Mouse (Mus musculus): ENCODE measurements at regions not wholly inside any gene's neighbourhood (a gene's known extent, or its start where the extent isn't known, plus 50 kb on each side); places are given as distances from the start of the nearest gene placed in this dataset.

DNA sequence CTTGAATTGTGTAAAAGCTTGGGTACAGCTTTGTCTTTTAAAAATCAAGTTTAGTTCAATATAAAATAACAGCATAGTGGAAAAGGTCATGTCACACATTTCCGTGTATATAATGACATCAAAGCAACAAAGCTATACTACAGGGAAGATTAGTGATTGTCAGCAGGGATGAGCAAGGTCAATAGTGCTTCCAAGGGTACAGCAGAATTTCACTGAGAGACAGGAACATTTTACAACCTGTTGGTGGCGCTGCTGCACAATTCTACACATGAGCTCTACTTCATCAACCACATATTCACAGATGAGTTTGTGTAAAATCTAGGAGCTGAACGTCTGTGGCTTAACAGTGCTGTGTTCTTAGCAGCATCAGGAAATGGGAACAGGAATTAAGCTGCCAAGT is 74.3 kb upstream of the A2m start:
- H3K36me3 ChIP-seq (ENCODE audit: insufficient read depth, low read length), result no peaks in the 10 kb centered on the region
- H3K9me3 ChIP-seq (ENCODE audit: low read length), result peaks cover 6% of the 10 kb centered on the region
- no peaks in the 10 kb centered on the region for H3K27me3 ChIP-seq (ENCODE audit: insufficient read depth, low read length)
- H3K4me3 ChIP-seq (replicated peaks; ENCODE audit: low read length), result no peak overlapping the region
- no peak for TF ChIP-seq NANOG (IDR thresholded peaks at IDR 0.05; ENCODE audit: borderline replicate concordance, low read length)
- TF ChIP-seq CTCF (conservative IDR thresholded peaks at IDR 0.05; ENCODE audit: low read length), result peak; percentile 39
- H3K4me1 ChIP-seq (replicated peaks; ENCODE audit: low read depth, low read length), result no peaks in the 10 kb centered on the region

DNA sequence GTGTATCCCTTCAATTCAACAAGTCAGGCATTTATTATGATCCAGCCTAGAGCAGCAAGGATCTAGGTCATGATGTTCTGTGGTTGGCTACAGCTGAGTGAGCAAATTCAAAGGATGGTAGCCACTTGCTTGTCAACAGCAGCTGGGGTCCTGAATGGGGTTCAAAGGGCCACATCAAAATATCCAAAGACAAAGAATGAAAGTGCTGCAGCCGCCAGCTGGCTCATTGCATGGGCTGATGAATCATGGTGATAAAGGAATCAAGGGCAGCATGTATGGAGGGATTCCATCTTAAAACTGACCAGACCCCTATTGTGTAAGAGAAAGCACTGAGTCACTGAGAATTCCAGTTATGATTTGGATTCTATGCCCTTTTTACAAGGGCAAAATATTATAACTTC is 74.8 kb upstream of the A2m start:
- Histone ChIP-seq H3K36me3 (ENCODE audit: insufficient read depth, low read length) (no peaks in the 10 kb centered on the region), H3K4me3 (replicated peaks; ENCODE audit: low read length) (no peak overlapping the region), H3K4me1 (replicated peaks; ENCODE audit: low read depth, low read length) (no peaks in the 10 kb centered on the region), H3K27me3 (ENCODE audit: insufficient read depth, low read length) (no peaks in the 10 kb centered on the region), H3K9me3 (ENCODE audit: low read length) (peaks cover 6% of the 10 kb centered on the region)
- TF ChIP-seq POU5F1 (IDR thresholded peaks at IDR 0.05; ENCODE audit: borderline replicate concordance, low read length) (no peak), CTCF (conservative IDR thresholded peaks at IDR 0.05; ENCODE audit: low read length) (no peak), NANOG (IDR thresholded peaks at IDR 0.05; ENCODE audit: borderline replicate concordance, low read length) (no peak)

DNA sequence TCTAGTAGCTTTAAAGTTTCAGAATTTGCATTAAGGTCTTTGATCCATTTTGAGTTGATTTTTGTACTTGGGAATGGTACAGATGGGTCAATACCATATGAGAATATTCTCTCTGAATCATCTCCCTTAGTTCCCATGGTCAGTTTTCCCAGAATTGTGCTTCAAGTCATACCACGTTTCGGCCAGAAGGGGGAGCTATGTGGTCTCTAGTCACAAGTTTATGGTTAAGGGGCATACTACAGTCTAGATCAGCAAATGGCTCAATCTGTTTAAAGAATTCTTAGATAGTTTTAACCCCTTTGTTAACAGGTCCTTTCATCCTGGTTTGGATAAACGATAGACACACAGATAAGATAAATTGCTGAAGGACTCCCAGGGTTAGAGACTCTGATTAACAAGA is 78.7 kb upstream of the A2m start:
- Histone ChIP-seq H3K27me3 (ENCODE audit: insufficient read depth, low read length) (no peaks in the 10 kb centered on the region; the same call in 1 of the 2 replicates), H3K4me1 (replicated peaks; ENCODE audit: low read depth, low read length) (no peaks in the 10 kb centered on the region), H3K36me3 (ENCODE audit: insufficient read depth, low read length) (no peaks in the 10 kb centered on the region), H3K9me3 (ENCODE audit: low read length) (no peaks in the 10 kb centered on the region), H3K4me3 (replicated peaks; ENCODE audit: low read length) (no peak overlapping the region)
- no peak for TF ChIP-seq NANOG (IDR thresholded peaks at IDR 0.05; ENCODE audit: borderline replicate concordance, low read length)
- TF ChIP-seq POU5F1 (IDR thresholded peaks at IDR 0.05; ENCODE audit: borderline replicate concordance, low read length), result no peak
- TF ChIP-seq CTCF (conservative IDR thresholded peaks at IDR 0.05; ENCODE audit: low read length), result peak; percentile 68

DNA sequence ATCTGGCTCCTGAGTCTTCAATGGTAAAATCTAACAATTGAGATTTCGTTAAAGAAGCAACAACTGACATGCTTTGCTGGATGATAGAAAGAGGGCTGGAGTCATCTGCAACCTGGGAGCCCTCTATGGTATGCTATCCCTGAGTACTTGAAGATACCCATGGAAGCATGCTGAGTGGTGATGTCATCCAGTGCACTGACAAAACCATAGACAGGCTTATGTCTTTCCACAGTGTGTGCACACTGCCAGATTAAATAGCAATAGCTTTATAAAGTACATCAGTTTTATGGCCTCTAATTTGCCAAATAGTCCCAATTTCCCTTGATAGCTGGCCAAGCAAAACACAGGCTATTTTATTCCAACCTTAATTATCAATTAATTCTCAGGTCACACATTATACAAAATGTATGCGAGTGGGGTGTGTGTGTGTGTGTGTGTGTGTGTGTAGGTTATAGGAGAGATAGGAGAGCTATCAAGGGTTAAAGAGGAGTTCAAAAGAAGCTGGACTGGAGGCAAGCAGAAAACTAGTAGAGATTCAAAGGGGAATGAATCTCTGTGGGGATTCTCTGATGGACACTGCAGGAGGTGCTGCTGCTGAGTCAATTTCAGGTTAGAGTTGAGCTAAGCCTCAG is 80.1 kb upstream of the Iqsec3 start:
- Histone ChIP-seq H3K36me3 (ENCODE audit: insufficient read depth, low read length) (no peaks in the 10 kb centered on the region), H3K4me3 (replicated peaks; ENCODE audit: low read length) (no peak overlapping the region), H3K4me1 (replicated peaks; ENCODE audit: low read depth, low read length) (no peaks in the 10 kb centered on the region), H3K9me3 (ENCODE audit: low read length) (no peaks in the 10 kb centered on the region), H3K27me3 (ENCODE audit: insufficient read depth, low read length) (no peaks in the 10 kb centered on the region; the same call in 1 of the 2 replicates)
- no peak for TF ChIP-seq NANOG (IDR thresholded peaks at IDR 0.05; ENCODE audit: borderline replicate concordance, low read length)
- no peak for TF ChIP-seq POU5F1 (IDR thresholded peaks at IDR 0.05; ENCODE audit: borderline replicate concordance, low read length)
- no peak for TF ChIP-seq CTCF (conservative IDR thresholded peaks at IDR 0.05; ENCODE audit: low read length)

GRCm38 (mm10) chr6:121533521-121533920 is 60.0 kb upstream of the Iqsec3 start:
- Histone ChIP-seq H3K36me3 (ENCODE audit: insufficient read depth, low read length) (no peaks in the 10 kb centered on the region), H3K4me3 (replicated peaks; ENCODE audit: low read length) (no peak overlapping the region), H3K4me1 (replicated peaks; ENCODE audit: low read depth, low read length) (0 out of 2 replicates have a peak, but pooled peaks cover 2% of the 10 kb centered on the region), H3K27me3 (ENCODE audit: insufficient read depth, low read length) (no peaks in the 10 kb centered on the region), H3K9me3 (ENCODE audit: low read length) (0 out of 2 replicates have a peak, but pooled peaks cover 5% of the 10 kb centered on the region)
- TF ChIP-seq CTCF (conservative IDR thresholded peaks at IDR 0.05; ENCODE audit: low read length) (no peak), POU5F1 (IDR thresholded peaks at IDR 0.05; ENCODE audit: borderline replicate concordance, low read length) (no peak), NANOG (IDR thresholded peaks at IDR 0.05; ENCODE audit: borderline replicate concordance, low read length) (no peak)

DNA sequence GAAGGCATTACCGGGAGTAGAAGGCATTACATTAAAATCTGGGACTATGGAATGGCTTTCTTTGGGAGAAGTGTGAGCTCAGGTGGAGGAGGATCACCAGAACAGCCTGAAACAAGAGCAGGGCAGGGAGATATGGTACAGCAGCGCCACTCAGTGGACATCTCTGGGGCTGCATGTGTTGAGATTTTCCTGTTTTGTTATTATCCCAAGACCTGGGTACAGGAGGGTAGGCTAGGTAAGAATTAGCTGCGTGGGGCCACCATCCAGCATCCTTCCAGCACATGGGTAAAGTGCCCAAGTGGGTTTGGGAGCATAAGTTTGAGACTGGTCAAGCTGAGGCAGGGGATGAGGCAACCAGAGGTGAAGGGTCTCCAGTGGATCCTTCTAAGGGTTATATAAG is 59.4 kb upstream of the Iqsec3 start:
- H3K27me3 ChIP-seq (ENCODE audit: insufficient read depth, low read length), result no peaks in the 10 kb centered on the region
- no peak overlapping the region for H3K4me3 ChIP-seq (replicated peaks; ENCODE audit: low read length)
- H3K4me1 ChIP-seq (replicated peaks; ENCODE audit: low read depth, low read length), result 0 out of 2 replicates have a peak, but pooled peaks cover 2% of the 10 kb centered on the region
- H3K36me3 ChIP-seq (ENCODE audit: insufficient read depth, low read length), result no peaks in the 10 kb centered on the region
- TF ChIP-seq POU5F1 (IDR thresholded peaks at IDR 0.05; ENCODE audit: borderline replicate concordance, low read length) (no peak), CTCF (conservative IDR thresholded peaks at IDR 0.05; ENCODE audit: low read length) (peak; percentile 64)
- 0 out of 2 replicates have a peak, but pooled peaks cover 5% of the 10 kb centered on the region for H3K9me3 ChIP-seq (ENCODE audit: low read length)

- TF ChIP-seq CTCF (conservative IDR thresholded peaks at IDR 0.05; ENCODE audit: low read length), result no peak
- no peak for TF ChIP-seq NANOG (IDR thresholded peaks at IDR 0.05; ENCODE audit: borderline replicate concordance, low read length)
- no peak for TF ChIP-seq POU5F1 (IDR thresholded peaks at IDR 0.05; ENCODE audit: borderline replicate concordance, low read length)
- no peak overlapping the region for H3K4me3 ChIP-seq (replicated peaks; ENCODE audit: low read length)
- no peaks in the 10 kb centered on the region for H3K36me3 ChIP-seq (ENCODE audit: insufficient read depth, low read length)
- 0 out of 2 replicates have a peak, but pooled peaks cover 2% of the 10 kb centered on the region for H3K4me1 ChIP-seq (replicated peaks; ENCODE audit: low read depth, low read length)
- H3K9me3 ChIP-seq (ENCODE audit: low read length), result 0 out of 2 replicates have a peak, but pooled peaks cover 5% of the 10 kb centered on the region
- H3K27me3 ChIP-seq (ENCODE audit: insufficient read depth, low read length), result no peaks in the 10 kb centered on the region
Observed at GRCm38 (mm10) chr6:121531825-121532389, 58.4 kb upstream of the Iqsec3 start.

DNA sequence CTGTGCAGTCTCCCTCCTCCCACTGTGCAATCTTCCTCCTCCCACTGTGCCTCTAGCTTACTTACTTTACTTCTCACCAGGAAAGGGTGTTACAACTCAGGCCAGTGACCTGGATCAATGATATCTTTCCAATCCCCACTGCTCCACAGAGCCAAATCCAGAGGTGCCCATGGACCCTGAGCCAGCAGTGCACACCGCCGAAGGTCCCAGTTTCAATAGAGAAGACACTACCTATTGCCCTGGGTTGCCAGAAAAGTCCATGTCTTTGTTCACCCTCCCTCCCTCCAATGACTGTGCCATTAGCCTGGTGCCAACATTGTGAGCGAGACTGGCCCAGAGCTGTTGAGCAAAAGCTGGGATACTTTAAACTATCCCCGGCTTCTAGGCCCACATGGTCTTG is 53.8 kb upstream of the Iqsec3 start:
- Histone ChIP-seq H3K36me3 (ENCODE audit: insufficient read depth, low read length) (no peaks in the 10 kb centered on the region), H3K9me3 (ENCODE audit: low read length) (peaks cover 35% of the 10 kb centered on the region), H3K4me3 (replicated peaks; ENCODE audit: low read length) (no peak overlapping the region), H3K4me1 (replicated peaks; ENCODE audit: low read depth, low read length) (0 out of 2 replicates have a peak, but pooled peaks cover 2% of the 10 kb centered on the region), H3K27me3 (ENCODE audit: insufficient read depth, low read length) (no peaks in the 10 kb centered on the region)
- no peak for TF ChIP-seq POU5F1 (IDR thresholded peaks at IDR 0.05; ENCODE audit: borderline replicate concordance, low read length)
- no peak for TF ChIP-seq NANOG (IDR thresholded peaks at IDR 0.05; ENCODE audit: borderline replicate concordance, low read length)
- no peak for TF ChIP-seq CTCF (conservative IDR thresholded peaks at IDR 0.05; ENCODE audit: low read length)
